Mouse (Mus musculus): ENCODE results near the gene Apoo. TPM values are rescaled to one million over a fixed set of nuclear protein-coding genes. Genes with fewer than 3 reads are reported as not detected.
"Not testable (repeated sequence)": the region's sequence is repeated elsewhere in the genome, so short reads cannot be mapped to it uniquely, and the experiment has no call there.

Gene Apoo
- polyA plus RNA-seq (2014; fragmentation: Nextera tagmentation; extraction: Ambion mirVana), result 104 and 105 TPM in 2 replicates

DNA sequence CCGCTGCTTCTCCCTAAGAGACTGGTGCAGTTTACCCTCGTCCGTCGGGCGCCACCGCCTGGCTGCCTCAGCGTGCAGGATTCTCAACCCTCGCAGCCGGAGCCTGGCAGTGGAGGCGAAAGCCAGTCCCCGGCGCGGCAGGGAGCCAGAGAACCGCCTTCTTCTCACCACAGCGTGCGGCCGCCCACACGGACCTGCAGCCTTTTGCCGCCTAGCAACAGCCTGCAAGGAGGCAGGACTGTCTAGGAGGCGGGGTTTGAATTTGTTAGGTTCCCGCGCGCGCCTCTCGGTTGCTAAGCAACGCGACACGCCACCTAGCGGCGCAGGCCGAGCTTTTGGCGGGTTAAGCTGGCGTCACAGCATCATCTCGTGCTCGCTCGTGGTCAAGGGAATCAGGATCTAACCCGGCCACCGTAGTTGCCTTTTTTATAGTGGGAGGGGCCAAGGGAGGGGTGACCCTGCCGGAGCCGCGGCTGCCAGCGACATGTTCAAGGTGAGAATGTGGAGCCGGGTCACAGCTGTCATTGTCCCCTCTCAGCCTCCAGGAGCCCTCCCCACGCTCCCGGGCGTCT lies at the start of gene Apoo, which contains the start of gene Fam90a1b:
Gene Apoo, plus strand, starts transcription at position 448 of the 572 bp plus-strand sequence.
Gene Fam90a1b, minus strand, starts transcription at position 108 of the 572 bp plus-strand sequence.
- Histone ChIP-seq H3K27ac (ENCODE audit: low read depth, low read length) (peak within 1 kb of the TSS; percentile 27; the same call in 1 of the 2 replicates), H3K27me3 (ENCODE audit: control insufficient read depth, insufficient read depth, low read length) (peaks cover 32% of the 10 kb centered on the region), H3K4me3 (ENCODE audit: low read depth, low read length) (peak within 1 kb of the TSS; percentile 52), H3K4me2 (ENCODE audit: low read depth, low read length, severe bottlenecking) (peak within 1 kb of the TSS; percentile 45), H3K9ac (ENCODE audit: low read length) (peak within 1 kb of the TSS; percentile 60), H3K9me3 (ENCODE audit: control insufficient read depth, low read length) (no peaks in the 10 kb centered on the region), H3K4me1 (replicated peaks; ENCODE audit: control insufficient read depth, insufficient read depth, low read length) (no peaks in the 10 kb centered on the region), H3K36me3 (ENCODE audit: control insufficient read depth, insufficient read depth, low read length) (no peaks in the 10 kb centered on the region)
- 17% methylated on average over 46 of the region's 46 CpGs for WGBS
- ATAC-seq (replicated peaks; ENCODE audit: low FRiP score) (peak; percentile 99), DNase-seq (ENCODE audit: low spot score) (peak; percentile 97)

DNA sequence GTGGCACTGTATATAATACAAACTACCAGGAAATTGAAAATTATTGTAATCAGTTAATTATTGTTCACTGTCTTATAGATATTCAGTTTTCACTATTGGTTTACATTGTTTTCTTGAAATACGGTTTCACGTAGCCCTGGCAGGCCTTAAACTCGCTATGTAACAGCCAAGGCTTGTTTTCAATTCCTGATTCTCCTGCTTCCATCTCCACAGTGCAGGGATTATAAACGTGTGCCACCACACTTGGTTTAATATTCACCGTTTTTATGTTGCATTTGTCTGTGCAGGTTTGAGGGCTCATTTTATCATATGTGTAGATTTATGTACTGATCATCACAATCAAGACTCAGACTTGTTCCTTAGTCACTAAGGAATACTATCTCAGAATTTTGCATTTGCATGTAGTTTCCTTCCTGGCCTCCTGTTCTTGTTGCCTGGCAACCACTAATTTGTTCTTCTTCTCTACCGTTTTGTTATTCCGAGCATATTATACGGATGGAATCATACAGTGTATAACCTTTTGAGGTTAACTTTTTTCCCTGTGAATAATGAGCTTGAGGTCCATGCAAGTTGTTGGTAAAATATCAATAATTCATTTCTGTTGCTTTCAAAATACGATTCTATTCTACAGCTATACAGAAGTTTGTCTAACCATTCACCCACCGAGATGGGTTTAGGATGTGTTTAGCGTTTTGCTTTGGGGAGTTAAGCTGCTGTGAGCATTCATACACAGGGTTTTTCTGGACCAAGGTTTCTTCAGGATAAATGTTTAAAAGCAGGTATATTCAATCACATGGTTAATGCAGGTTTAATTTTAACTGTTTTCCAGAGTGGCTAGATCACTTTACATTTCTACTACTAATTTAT lies 45.6 kb upstream of the Apoo start:
- Histone ChIP-seq H3K9me3 (ENCODE audit: control insufficient read depth, low read length) (no peaks in the 10 kb centered on the region), H3K4me1 (replicated peaks; ENCODE audit: control insufficient read depth, insufficient read depth, low read length) (no peaks in the 10 kb centered on the region), H3K36me3 (ENCODE audit: control insufficient read depth, insufficient read depth, low read length) (no peaks in the 10 kb centered on the region), H3K9ac (ENCODE audit: low read length) (no peak overlapping the region), H3K4me2 (ENCODE audit: low read depth, low read length, severe bottlenecking) (no peak overlapping the region), H3K4me3 (ENCODE audit: low read depth, low read length) (no peak overlapping the region), H3K27ac (ENCODE audit: low read depth, low read length) (no peak overlapping the region), H3K27me3 (ENCODE audit: control insufficient read depth, insufficient read depth, low read length) (peaks cover 16% of the 10 kb centered on the region)
- no peak for DNase-seq (ENCODE audit: low spot score)
- whole genome bisulfite sequencing, result 78% methylated on average over 11 of the region's 11 CpGs
- no peak for ATAC-seq (replicated peaks; ENCODE audit: low FRiP score)

DNA sequence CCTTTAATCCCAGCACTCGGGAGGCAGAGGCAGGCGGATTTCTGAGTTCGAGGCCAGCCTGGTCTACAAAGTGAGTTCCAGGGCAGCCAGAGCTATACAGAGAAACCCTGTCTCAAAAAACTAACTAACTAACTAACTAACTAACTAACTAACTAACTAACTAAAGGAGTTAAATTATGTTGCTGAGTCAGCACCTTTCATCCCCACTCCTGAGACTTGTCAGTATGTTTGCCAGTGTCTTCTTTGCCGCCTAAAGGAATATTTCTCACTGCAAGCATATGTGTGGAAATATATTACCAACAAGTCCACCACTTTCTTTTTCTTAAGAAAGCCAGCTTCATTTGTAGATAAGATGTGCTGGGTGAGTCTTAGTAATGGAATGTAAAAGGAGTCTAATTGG lies 23.3 kb upstream of the Apoo start:
- H3K27me3 ChIP-seq (ENCODE audit: control insufficient read depth, insufficient read depth, low read length), result peaks cover 18% of the 10 kb centered on the region
- WGBS, result 88% methylated on average over 4 of the region's 4 CpGs
- not testable (repeated sequence) for DNase-seq (ENCODE audit: low spot score)

DNA sequence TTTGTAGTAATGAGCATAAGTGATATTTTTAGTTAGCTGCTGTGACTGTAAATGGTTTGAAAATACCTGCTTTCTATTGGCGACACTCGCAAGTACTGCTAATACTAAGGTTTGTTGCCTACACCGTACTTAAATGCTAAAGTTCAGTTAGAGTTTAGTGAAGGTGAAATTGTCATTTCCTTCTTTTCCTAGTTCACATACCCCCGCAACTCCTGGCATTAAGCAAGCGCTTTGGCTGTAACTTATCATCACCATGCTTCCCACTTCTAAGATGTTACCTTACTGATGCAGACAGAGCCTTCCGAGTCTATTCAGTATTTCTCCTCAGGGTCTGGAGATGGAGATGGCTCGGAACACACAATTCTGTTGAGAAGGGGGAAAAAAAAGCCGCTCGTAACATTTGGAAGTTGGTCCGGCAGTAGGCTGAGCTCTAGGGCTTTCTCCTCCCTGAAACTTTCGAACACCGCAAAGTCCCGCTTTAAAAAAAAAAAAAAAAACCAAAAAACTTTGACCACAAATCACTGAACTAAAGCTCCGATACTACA lies 1.5 kb upstream of the Apoo start:
- Histone ChIP-seq H3K4me2 (ENCODE audit: low read depth, low read length, severe bottlenecking) (peak overlapping the region; percentile 45; the same call in 1 of the 2 replicates), H3K4me1 (replicated peaks; ENCODE audit: control insufficient read depth, insufficient read depth, low read length) (no peaks in the 10 kb centered on the region), H3K9ac (ENCODE audit: low read length) (no peak overlapping the region), H3K4me3 (ENCODE audit: low read depth, low read length) (peak overlapping the region; percentile 24; the same call in 1 of the 2 replicates), H3K27ac (ENCODE audit: low read depth, low read length) (no peak overlapping the region), H3K27me3 (ENCODE audit: control insufficient read depth, insufficient read depth, low read length) (peaks cover 26% of the 10 kb centered on the region), H3K9me3 (ENCODE audit: control insufficient read depth, low read length) (no peaks in the 10 kb centered on the region), H3K36me3 (ENCODE audit: control insufficient read depth, insufficient read depth, low read length) (no peaks in the 10 kb centered on the region)
- WGBS, result 22% methylated on average over 14 of the region's 14 CpGs
- ATAC-seq (replicated peaks; ENCODE audit: low FRiP score) (no peak), DNase-seq (ENCODE audit: low spot score) (no peak)

More for the DNA sequence above, 23.3 kb upstream of the Apoo start:
- not testable (repeated sequence) for H3K27ac ChIP-seq (ENCODE audit: low read depth, low read length); H3K4me3 ChIP-seq (ENCODE audit: low read depth, low read length); H3K9ac ChIP-seq (ENCODE audit: low read length); H3K4me1 ChIP-seq (replicated peaks; ENCODE audit: control insufficient read depth, insufficient read depth, low read length); H3K9me3 ChIP-seq (ENCODE audit: control insufficient read depth, low read length); ATAC-seq (replicated peaks; ENCODE audit: low FRiP score); H3K4me2 ChIP-seq (ENCODE audit: low read depth, low read length, severe bottlenecking); H3K36me3 ChIP-seq (ENCODE audit: control insufficient read depth, insufficient read depth, low read length)

DNA sequence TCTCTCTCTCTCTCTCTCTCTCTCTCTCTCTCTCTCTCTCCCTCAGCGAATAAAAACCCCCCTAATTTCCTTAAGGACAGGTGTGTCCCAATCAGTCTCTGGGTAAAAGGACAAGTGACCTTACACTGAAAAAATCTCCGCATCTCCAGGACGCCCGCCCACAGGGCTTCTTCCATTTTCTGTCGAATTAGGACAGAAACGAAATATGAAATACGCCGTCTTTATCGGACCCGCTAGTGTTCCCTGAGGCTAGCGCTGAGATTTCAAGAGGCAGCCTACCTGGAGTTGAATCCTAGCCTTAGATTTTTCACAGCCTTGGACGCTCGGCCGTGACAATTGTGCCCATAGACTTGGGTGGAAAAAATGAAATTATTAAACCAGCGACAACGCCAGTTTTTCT lies 888 bp upstream of the Apoo start:
- Histone ChIP-seq H3K36me3 (ENCODE audit: control insufficient read depth, insufficient read depth, low read length) (no peaks in the 10 kb centered on the region), H3K4me3 (ENCODE audit: low read depth, low read length) (peak overlapping the region; percentile 24), H3K27ac (ENCODE audit: low read depth, low read length) (no peak overlapping the region), H3K9ac (ENCODE audit: low read length) (no peak overlapping the region; the same call in 1 of the 2 replicates), H3K4me1 (replicated peaks; ENCODE audit: control insufficient read depth, insufficient read depth, low read length) (no peaks in the 10 kb centered on the region), H3K27me3 (ENCODE audit: control insufficient read depth, insufficient read depth, low read length) (peaks cover 29% of the 10 kb centered on the region), H3K9me3 (ENCODE audit: control insufficient read depth, low read length) (no peaks in the 10 kb centered on the region), H3K4me2 (ENCODE audit: low read depth, low read length, severe bottlenecking) (peak overlapping the region; percentile 45; the same call in 1 of the 2 replicates)
- ATAC-seq (replicated peaks; ENCODE audit: low FRiP score), result no peak
- 19% methylated on average over 16 of the region's 16 CpGs for WGBS
- peak; percentile 55 for DNase-seq (ENCODE audit: low spot score)

DNA sequence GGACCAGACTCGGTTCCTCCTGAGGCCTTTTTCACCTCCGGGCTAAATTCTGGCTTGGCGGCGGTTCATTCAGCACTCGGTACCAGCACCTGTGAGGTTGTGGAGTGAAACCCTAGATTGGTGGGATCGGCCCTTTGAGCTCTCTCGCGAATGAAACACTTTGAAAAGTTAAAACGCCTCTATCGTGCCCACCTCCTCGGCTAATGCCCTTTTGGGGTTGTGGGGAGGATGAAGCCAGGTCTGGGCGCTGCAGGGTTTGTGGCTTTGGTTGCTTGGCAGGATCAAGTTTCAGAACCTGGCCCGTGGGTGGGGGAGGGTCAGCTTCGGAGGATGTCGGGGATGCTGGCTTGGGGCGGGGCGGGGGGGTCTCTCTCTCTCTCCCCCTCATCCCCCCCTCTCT lies 331 bp downstream of the Apoo start:
- Histone ChIP-seq H3K4me2 (ENCODE audit: low read depth, low read length, severe bottlenecking) (peak overlapping the region; percentile 40), H3K27ac (ENCODE audit: low read depth, low read length) (peak overlapping the region; percentile 27; the same call in 1 of the 2 replicates), H3K4me3 (ENCODE audit: low read depth, low read length) (peak overlapping the region; percentile 52), H3K36me3 (ENCODE audit: control insufficient read depth, insufficient read depth, low read length) (no peaks in the 10 kb centered on the region), H3K4me1 (replicated peaks; ENCODE audit: control insufficient read depth, insufficient read depth, low read length) (no peaks in the 10 kb centered on the region), H3K27me3 (ENCODE audit: control insufficient read depth, insufficient read depth, low read length) (peaks cover 32% of the 10 kb centered on the region), H3K9me3 (ENCODE audit: control insufficient read depth, low read length) (no peaks in the 10 kb centered on the region), H3K9ac (ENCODE audit: low read length) (peak overlapping the region; percentile 60)
- WGBS, result 23% methylated on average over 17 of the region's 17 CpGs
- peak; percentile 66 for DNase-seq (ENCODE audit: low spot score)
- ATAC-seq (replicated peaks; ENCODE audit: low FRiP score), result peak; percentile 40; the same call in 1 of the 2 replicates

DNA sequence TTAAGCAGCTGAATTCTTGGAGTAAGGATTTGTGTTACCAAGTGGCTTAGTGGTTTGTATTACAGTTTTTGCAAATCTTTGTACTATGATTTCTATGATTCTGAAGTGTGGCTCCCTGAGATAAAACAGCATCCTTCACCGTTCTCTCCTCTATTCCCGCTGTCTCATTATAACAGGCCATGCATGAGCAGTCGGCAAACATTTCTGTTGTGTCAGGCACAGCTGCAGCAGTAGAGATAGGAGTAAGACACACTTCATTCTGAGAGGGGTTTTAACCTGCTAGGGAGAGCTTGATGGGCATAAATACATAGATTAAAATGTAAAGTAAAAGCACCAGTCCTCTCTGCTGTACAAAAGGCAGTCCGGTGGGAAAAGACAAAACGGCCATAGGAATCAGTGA lies 11.8 kb downstream of the Apoo start:
- no peak for ATAC-seq (replicated peaks; ENCODE audit: low FRiP score)
- H3K4me3 ChIP-seq (ENCODE audit: low read depth, low read length), result no peak overlapping the region
- WGBS, result 70% methylated on average over 5 of the region's 5 CpGs

DNA sequence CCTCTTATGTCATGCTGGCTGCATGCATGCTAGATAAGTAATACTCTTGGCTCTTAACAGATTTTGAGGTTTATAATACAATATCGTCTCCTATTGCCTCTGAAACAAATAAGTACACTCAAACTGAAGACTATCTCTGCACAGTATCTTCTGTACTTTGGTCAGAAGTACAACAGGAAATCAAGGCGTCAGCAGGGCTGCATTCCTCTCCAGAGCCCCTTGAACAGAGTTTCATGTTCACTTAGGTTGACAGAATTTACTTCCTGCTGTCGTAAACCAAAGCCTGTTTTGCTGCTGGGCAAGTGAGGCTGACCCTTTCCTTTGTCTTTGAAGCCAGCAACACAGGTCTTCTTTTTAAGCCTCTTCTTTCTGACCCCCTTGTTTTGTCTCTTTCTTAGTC lies 42.1 kb downstream of the Apoo start:
- Histone ChIP-seq H3K27ac (ENCODE audit: low read depth, low read length) (no peak overlapping the region), H3K9ac (ENCODE audit: low read length) (no peak overlapping the region), H3K27me3 (ENCODE audit: control insufficient read depth, insufficient read depth, low read length) (no peaks in the 10 kb centered on the region; the same call in 1 of the 2 replicates), H3K9me3 (ENCODE audit: control insufficient read depth, low read length) (no peaks in the 10 kb centered on the region), H3K4me2 (ENCODE audit: low read depth, low read length, severe bottlenecking) (no peak overlapping the region), H3K4me1 (replicated peaks; ENCODE audit: control insufficient read depth, insufficient read depth, low read length) (no peaks in the 10 kb centered on the region), H3K4me3 (ENCODE audit: low read depth, low read length) (no peak overlapping the region), H3K36me3 (ENCODE audit: control insufficient read depth, insufficient read depth, low read length) (no peaks in the 10 kb centered on the region)
- ATAC-seq (replicated peaks; ENCODE audit: low FRiP score) (no peak), DNase-seq (ENCODE audit: low spot score) (no peak)
- WGBS, result 55% methylated on average over 3 of the region's 3 CpGs

More for the DNA sequence above, 11.8 kb downstream of the Apoo start:
- Histone ChIP-seq H3K4me2 (ENCODE audit: low read depth, low read length, severe bottlenecking) (no peak overlapping the region), H3K36me3 (ENCODE audit: control insufficient read depth, insufficient read depth, low read length) (no peaks in the 10 kb centered on the region), H3K9me3 (ENCODE audit: control insufficient read depth, low read length) (no peaks in the 10 kb centered on the region), H3K4me1 (replicated peaks; ENCODE audit: control insufficient read depth, insufficient read depth, low read length) (no peaks in the 10 kb centered on the region), H3K27ac (ENCODE audit: low read depth, low read length) (no peak overlapping the region), H3K9ac (ENCODE audit: low read length) (no peak overlapping the region), H3K27me3 (ENCODE audit: control insufficient read depth, insufficient read depth, low read length) (peaks cover 16% of the 10 kb centered on the region)
- DNase-seq (ENCODE audit: low spot score), result no peak

All from forebrain, embryonic 11.5 days (tissue).